9 mouse cellular contexts compared by ENCODE assay signal in genomic region chr5:66546969-66547511, GRCm38 (mm10).
DNase-seq lines count a peak whose midpoint lies in the region; ATAC-seq lines count a peak whose summit lies in the region.
"Had no signal": no experiment of that assay in that cellular context is flagged by ENCODE, and none has a peak within 500 bp of the region (broad histone marks: within the 10 kb centered on the region; RNA-seq: fewer than 3 reads in every experiment).

No protein-coding gene starts in this region.

- no peaks in the 10 kb centered on the region for H3K36me3 ChIP-seq in forebrain, embryonic 11.5 days (ENCODE audit: control insufficient read depth, insufficient read depth, low read length)
- H3K36me3 ChIP-seq in forebrain, embryonic 13.5 days (ENCODE audit: poor library complexity, severe bottlenecking): peaks cover 4% of the 10 kb centered on the region; the same call in 1 of the 2 replicates
- H3K36me3 ChIP-seq in heart, embryonic 15.5 days: no peaks in the 10 kb centered on the region; the same call in 1 of the 2 replicates

- intact Hi-C loops in left cerebral cortex, postnatal 14 days (cut with DNase I): no loop called here

- no peaks in the 10 kb centered on the region for H3K27me3 ChIP-seq in forebrain, embryonic 11.5 days (ENCODE audit: control insufficient read depth, insufficient read depth, low read length)
- no peaks in the 10 kb centered on the region for H3K27me3 ChIP-seq in forebrain, embryonic 13.5 days
- no peaks in the 10 kb centered on the region for H3K27me3 ChIP-seq in heart, embryonic 15.5 days

- H3K9me3 ChIP-seq in forebrain, embryonic 11.5 days (ENCODE audit: control insufficient read depth, low read length): no peaks in the 10 kb centered on the region
- peaks cover 16% of the 10 kb centered on the region; the same call in 1 of the 2 replicates for H3K9me3 ChIP-seq in forebrain, embryonic 13.5 days (replicated peaks)
- H3K9me3 ChIP-seq in heart, embryonic 15.5 days (replicated peaks): no peaks in the 10 kb centered on the region

- H3K27ac ChIP-seq in forebrain, embryonic 11.5 days (ENCODE audit: low read depth, low read length): no peak overlapping the region
- no peak overlapping the region for H3K27ac ChIP-seq in forebrain, embryonic 13.5 days
- peak overlapping the region; percentile 34 for H3K27ac ChIP-seq in heart, embryonic 15.5 days

- no peak overlapping the region for H3K4me3 ChIP-seq in forebrain, embryonic 11.5 days (ENCODE audit: low read depth, low read length)
- no peak overlapping the region for H3K4me3 ChIP-seq in forebrain, embryonic 13.5 days
- H3K4me3 ChIP-seq in heart, embryonic 15.5 days: no peak overlapping the region

- no peak overlapping the region for H3K9ac ChIP-seq in forebrain, embryonic 11.5 days (ENCODE audit: low read length)
- no peak overlapping the region for H3K9ac ChIP-seq in forebrain, embryonic 13.5 days
- H3K9ac ChIP-seq in heart, embryonic 15.5 days: no peak overlapping the region

- H3K4me2 ChIP-seq in forebrain, embryonic 11.5 days (ENCODE audit: low read depth, low read length, severe bottlenecking): no peak overlapping the region
- no peak overlapping the region for H3K4me2 ChIP-seq in forebrain, embryonic 13.5 days
- peak overlapping the region; percentile 4; the same call in 1 of the 2 replicates for H3K4me2 ChIP-seq in heart, embryonic 15.5 days

- ATAC-seq in forebrain, embryonic 11.5 days (replicated peaks; ENCODE audit: low FRiP score): no peak
- ATAC-seq in forebrain, embryonic 13.5 days: no peak
- no peak for ATAC-seq in heart, embryonic 15.5 days (replicated peaks; ENCODE audit: insufficient number of reproducible peaks, insufficient read depth, low FRiP score, low read depth)

- WGBS in forebrain, embryonic 11.5 days: 93% methylated on average over 12 of the region's 12 CpGs
- WGBS in forebrain, embryonic 13.5 days: 83% methylated on average over 12 of the region's 12 CpGs
- WGBS in heart, embryonic 15.5 days: 24% methylated on average over 12 of the region's 12 CpGs

- H3K4me1 ChIP-seq in forebrain, embryonic 11.5 days (replicated peaks; ENCODE audit: control insufficient read depth, insufficient read depth, low read length): peaks cover 3% of the 10 kb centered on the region; the same call in 1 of the 2 replicates
- peaks cover 34% of the 10 kb centered on the region for H3K4me1 ChIP-seq in forebrain, embryonic 13.5 days
- H3K4me1 ChIP-seq in heart, embryonic 15.5 days (replicated peaks): peaks cover 26% of the 10 kb centered on the region

- DNase-seq in forebrain, embryonic 11.5 days (ENCODE audit: low spot score): peak; percentile 41
- peak; percentile 82 for DNase-seq in adrenal gland, postnatal 10 days
- DNase-seq in kidney, postnatal 4 days: peak; percentile 75 to 81
- no peak for DNase-seq in left cerebral cortex, postnatal 14 days (ENCODE audit: low spot score in 2 of 2)
- DNase-seq in neural tube, embryonic 10.5 days (ENCODE audit: extremely low spot score, low spot score): no peak
- no peak for DNase-seq in right cerebral cortex, postnatal 14 days
- DNase-seq: layer of hippocampus, postnatal 36 days had no signal

Comparison
In these comparisons a context has a peak if more than half of its experiments do, and no peak if none do; other contexts are left out.
1. DNase-seq: peak in forebrain, embryonic 11.5 days (single experiment), adrenal gland, postnatal 10 days (single experiment) and kidney, postnatal 4 days (2 of 2); none in left cerebral cortex, postnatal 14 days (0 of 2), neural tube, embryonic 10.5 days (single experiment) and right cerebral cortex, postnatal 14 days (single experiment).